Mouse (Mus musculus): ENCODE measurements around the gene Olfr736. TPM values are rescaled to one million over a fixed set of nuclear protein-coding genes. Genes with fewer than 3 reads are reported as not detected.

The Olfr736 gene
- total RNA-seq (2017), result not detected in 2 replicates

- ATAC-seq (ENCODE audit: extremely low read depth, insufficient number of reproducible peaks, low FRiP score, poor library complexity, severe bottlenecking), result no peak
Observed at GRCm38 (mm10) chr14:50380863-50381262, at the start of gene Olfr736. Olfr736 (plus strand) TSS chr14:50381163.

- ATAC-seq (ENCODE audit: extremely low read depth, insufficient number of reproducible peaks, low FRiP score, poor library complexity, severe bottlenecking), result no peak
Observed at GRCm38 (mm10) chr14:50348796-50349195, 32.2 kb upstream of the Olfr736 start, which contains the start of gene Olfr735. Olfr735 (minus strand) TSS chr14:50348872.

- ATAC-seq (ENCODE audit: extremely low read depth, insufficient number of reproducible peaks, low FRiP score, poor library complexity, severe bottlenecking), result no peak
Observed at GRCm38 (mm10) chr14:50352438-50352837, 28.5 kb upstream of the Olfr736 start.

GRCm38 (mm10) chr14:50356725-50357124 is 24.2 kb upstream of the Olfr736 start:
- no peak for ATAC-seq (ENCODE audit: extremely low read depth, insufficient number of reproducible peaks, low FRiP score, poor library complexity, severe bottlenecking)

GRCm38 (mm10) chr14:50357593-50357992 is 23.4 kb upstream of the Olfr736 start, which contains the start of gene Tlr11:
Tlr11 (plus strand) TSS chr14:50357914.
- no peak for ATAC-seq (ENCODE audit: extremely low read depth, insufficient number of reproducible peaks, low FRiP score, poor library complexity, severe bottlenecking)

- no peak for ATAC-seq (ENCODE audit: extremely low read depth, insufficient number of reproducible peaks, low FRiP score, poor library complexity, severe bottlenecking)
Observed at GRCm38 (mm10) chr14:50360480-50360879, 20.5 kb upstream of the Olfr736 start.

GRCm38 (mm10) chr14:50363561-50363960 is 17.4 kb upstream of the Olfr736 start:
- ATAC-seq (ENCODE audit: extremely low read depth, insufficient number of reproducible peaks, low FRiP score, poor library complexity, severe bottlenecking), result no peak

GRCm38 (mm10) chr14:50407268-50407667 is 26.3 kb downstream of the Olfr736 start, which contains the start of gene Olfr738:
Olfr738 (plus strand) TSS chr14:50407568.
- no peak for ATAC-seq (ENCODE audit: extremely low read depth, insufficient number of reproducible peaks, low FRiP score, poor library complexity, severe bottlenecking)

- no peak for ATAC-seq (ENCODE audit: extremely low read depth, insufficient number of reproducible peaks, low FRiP score, poor library complexity, severe bottlenecking)
Observed at GRCm38 (mm10) chr14:50418326-50418725, 37.4 kb downstream of the Olfr736 start, which contains the start of gene Olfr739. Olfr739 (plus strand) TSS chr14:50418626.

Other genes with a start within 250 kb of the Olfr736 start
- gene Olfr728, start 238.5 kb upstream of the Olfr736 start, total RNA-seq (2017), result not detected in 2 replicates
- not detected in 2 replicates for gene Olfr729, start 228.3 kb upstream of the Olfr736 start, total RNA-seq (2017)
- gene Olfr730, start 193.0 kb upstream of the Olfr736 start, total RNA-seq (2017), result not detected in 2 replicates
- not detected in 2 replicates for gene Olfr731, start 139.3 kb upstream of the Olfr736 start, total RNA-seq (2017)
- not detected in 2 replicates for gene Olfr732, start 97.0 kb upstream of the Olfr736 start, total RNA-seq (2017)
- not detected in 2 replicates for gene Olfr733, start 79.6 kb upstream of the Olfr736 start, total RNA-seq (2017)
- gene Olfr734, start 54.4 kb upstream of the Olfr736 start, total RNA-seq (2017), result not detected in 2 replicates
- gene Olfr735, start 32.3 kb upstream of the Olfr736 start, total RNA-seq (2017), result not detected in 2 replicates
- 0.12 TPM in 1 of 2 replicates, not detected in the other for gene Tlr11, start 23.2 kb upstream of the Olfr736 start, total RNA-seq (2017)
- not detected in 2 replicates for gene Olfr738, start 26.4 kb downstream of the Olfr736 start, total RNA-seq (2017)
- not detected in 2 replicates for gene Olfr739, start 37.5 kb downstream of the Olfr736 start, total RNA-seq (2017)
- 0.23 TPM in 1 of 2 replicates, not detected in the other for gene Olfr740, start 64.4 kb downstream of the Olfr736 start, total RNA-seq (2017)
- 0.81 TPM in 1 of 2 replicates, not detected in the other for gene Olfr741, start 91.6 kb downstream of the Olfr736 start, total RNA-seq (2017)
- not detected in 2 replicates for gene Olfr742, start 122.4 kb downstream of the Olfr736 start, total RNA-seq (2017)
- not detected in 2 replicates for gene Olfr743, start 140.7 kb downstream of the Olfr736 start, total RNA-seq (2017)
- gene Olfr744, start 233.7 kb downstream of the Olfr736 start, total RNA-seq (2017), result 0.25 TPM in 1 of 2 replicates, not detected in the other

Data from neutrophil, adult 5-6 weeks (primary cell).